Mouse (Mus musculus) olfactory bulb, adult 2 months (tissue): ENCODE data around the gene Tpgs1.

ENCODE experiments used
- CTCF ChIP-seq: fragments of 200-500 bp; IDR thresholded peaks from 2 replicates; pipeline ENCODE4 v1.5.1; 2012; ENCODE audit warnings: low read depth, mild to moderate bottlenecking, low read length, moderate library complexity; ENCODE audit not compliant: insufficient read depth
- POLR2A ChIP-seq: fragments of 200-500 bp; IDR thresholded peaks from 2 replicates; pipeline ENCODE4 v1.6.1; 2012; ENCODE audit warnings: mild to moderate bottlenecking, low read depth, low read length, moderate library complexity; ENCODE audit not compliant: insufficient read depth

DNA sequence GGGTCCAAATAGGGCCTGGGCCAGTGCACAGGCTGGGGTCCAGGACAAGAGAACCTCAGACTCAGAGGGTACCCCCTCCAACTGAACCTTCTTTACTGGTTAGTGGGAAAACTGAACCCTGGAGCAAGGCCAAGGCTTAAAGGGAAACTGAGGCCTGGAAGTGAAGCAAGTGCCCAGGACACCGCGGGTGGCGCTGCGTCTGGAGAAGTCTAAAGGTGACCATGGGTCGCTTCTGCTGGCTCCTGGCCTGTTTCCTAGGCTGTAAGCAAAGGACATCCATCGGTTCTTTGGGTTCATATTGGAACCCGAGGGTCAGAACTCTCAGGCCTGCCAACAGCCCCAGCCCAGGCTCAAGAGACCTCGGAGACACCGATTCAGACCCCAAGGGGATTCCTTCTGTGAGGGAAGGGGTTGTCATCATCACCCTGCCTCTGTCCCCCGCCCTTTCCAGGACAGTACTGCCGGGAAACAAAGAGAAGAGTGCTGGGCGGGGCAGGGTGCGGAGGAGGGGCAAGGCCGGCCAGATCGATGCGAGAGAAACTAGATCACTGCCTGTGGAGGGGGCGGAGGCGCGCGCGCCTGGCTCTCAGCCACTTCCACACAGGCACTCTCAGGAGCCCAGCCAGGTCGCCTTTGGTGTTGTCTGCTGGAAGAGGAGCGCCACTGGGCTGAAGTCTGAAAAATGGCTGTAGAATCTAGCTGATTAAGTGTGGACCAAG, 30.5 kb upstream of the Tpgs1 start:
- no peak for TF ChIP-seq POLR2A
- no peak for TF ChIP-seq CTCF
